Mouse (Mus musculus) bone marrow, adult 2 months (tissue): ENCODE measurements around the gene Gm3676.
"Not testable (repeated sequence)": the region's sequence is repeated elsewhere in the genome, so short reads cannot be mapped to it uniquely, and the experiment has no call there.

Experiments used
- CTCF ChIP-seq: fragments of 200-500 bp; IDR thresholded peaks from 2 replicates; pipeline ENCODE4 v1.5.1; 2011; ENCODE audit warnings: low read length, control low read depth; ENCODE audit not compliant: control insufficient read depth, insufficient read depth
- POLR2A ChIP-seq: fragments of 200-500 bp; IDR thresholded peaks from 2 replicates; pipeline ENCODE4 v1.6.1; 2011; ENCODE audit warnings: low read depth, mild to moderate bottlenecking, control low read depth, low read length, borderline replicate concordance; ENCODE audit not compliant: control insufficient read depth

GRCm38 (mm10) chr14:41600935-41601334, 45.4 kb downstream of the Gm3676 start:
- not testable (repeated sequence) for TF ChIP-seq CTCF, POLR2A
